Mouse (Mus musculus) lung, embryonic 15.5 days (tissue): ENCODE results near the gene Sdad1. TPM values are rescaled to one million over a fixed set of nuclear protein-coding genes. Genes with fewer than 3 reads are reported as not detected.

Experiments used
- polyA plus RNA-seq: library from polyadenylated mRNA; unstranded; fragments of >200 nt; fragmentation: Nextera tagmentation; extraction: Ambion mirVana; gene quantifications from 2 replicates; pipeline ENCODE4 v1.2.1, GENCODE M21; 2015

Gene Sdad1
- polyA plus RNA-seq, 1 experiment from 2014 or later: 35.4 TPM

Other genes starting within 250 kb of the Sdad1 start
- 152 and 157 TPM in 2 replicates for gene G3bp2, start 226.8 kb downstream of the Sdad1 start, polyA plus RNA-seq
- 35.9 and 38.0 TPM in 2 replicates for gene Uso1, start 172.5 kb downstream of the Sdad1 start, polyA plus RNA-seq
- gene U90926, start 95.1 kb downstream of the Sdad1 start, polyA plus RNA-seq: not detected in 2 replicates
- 0.16 and 0.25 TPM in 2 replicates for gene Ppef2, start 54.2 kb downstream of the Sdad1 start, polyA plus RNA-seq
- gene Naaa, start 32.3 kb downstream of the Sdad1 start, polyA plus RNA-seq: 10.9 and 12.5 TPM in 2 replicates
- gene Cxcl9, start 17.6 kb upstream of the Sdad1 start, polyA plus RNA-seq: not detected in 2 replicates
- gene Art3, start 21.3 kb upstream of the Sdad1 start, polyA plus RNA-seq: 4.8 and 9.5 TPM in 2 replicates
- gene Cxcl10, start 38.4 kb upstream of the Sdad1 start, polyA plus RNA-seq: 0.59 and 3.5 TPM in 2 replicates
- gene Nup54, start 124.7 kb upstream of the Sdad1 start, polyA plus RNA-seq: 55.7 and 56.8 TPM in 2 replicates
- gene Scarb2, start 196.4 kb upstream of the Sdad1 start, polyA plus RNA-seq: 15.9 and 17.2 TPM in 2 replicates
- gene Fam47e, start 244.6 kb upstream of the Sdad1 start, polyA plus RNA-seq: 1.2 and 1.8 TPM in 2 replicates